Comparison of ENCODE assay signal across 9 mouse cellular contexts in the genomic region with DNA sequence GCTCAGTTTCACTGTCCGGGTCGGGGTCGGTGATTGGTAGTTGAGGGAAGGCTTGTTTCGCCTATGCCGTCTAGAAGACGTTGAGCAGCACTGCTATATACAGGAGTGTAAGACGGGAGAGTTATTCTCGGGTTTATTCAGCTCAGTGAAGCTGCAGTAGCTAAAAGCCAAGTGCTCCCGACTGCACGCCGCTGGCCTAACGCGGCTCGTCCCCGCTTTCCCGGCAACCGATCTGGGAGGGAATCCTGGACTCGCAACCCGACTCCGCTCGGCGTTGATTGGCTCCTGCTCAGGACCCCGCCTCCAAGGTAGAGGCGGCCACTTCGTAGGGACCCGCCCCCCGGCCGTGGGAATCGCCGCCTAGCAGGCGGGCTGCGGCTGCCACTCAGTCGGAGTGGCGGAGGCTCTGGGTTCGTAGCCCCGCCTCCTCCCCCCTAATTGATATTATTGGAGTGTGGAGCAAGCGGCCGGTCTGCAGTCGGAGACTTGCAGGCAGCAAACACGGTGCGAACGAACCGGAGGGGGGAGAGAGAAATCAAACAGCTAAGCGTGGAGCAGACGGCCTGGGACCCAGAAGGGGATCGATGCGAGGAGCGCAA. TPM values are rescaled to one million over a fixed set of nuclear protein-coding genes. Genes with fewer than 3 reads are reported as not detected.
A peak's percentile ranks its signal among the peaks of the same experiment; 100 is the strongest.
DNase-seq lines count a peak whose midpoint lies in the region; ATAC-seq and TF ChIP-seq lines count a peak whose summit lies in the region.
"Had no signal": no experiment of that assay in that cellular context is flagged by ENCODE, and none has a peak within 500 bp of the region (broad histone marks: within the 10 kb centered on the region; RNA-seq: fewer than 3 reads in every experiment).

Gene Epha7, plus strand, starts transcription at position 441 of the 599 bp plus-strand sequence.

- H3K9ac ChIP-seq in lung, embryonic 15.5 days, result peak within 1 kb of the TSS; percentile 70

- no peaks in the 10 kb centered on the region for H3K36me3 ChIP-seq in lung, embryonic 15.5 days
- no peaks in the 10 kb centered on the region for H3K36me3 ChIP-seq in thymus, adult 2 months (ENCODE audit: control insufficient read depth, insufficient read depth, low read length)

- peak within 1 kb of the TSS; percentile 92 for H3K27ac ChIP-seq in lung, embryonic 15.5 days
- H3K27ac ChIP-seq in thymus, adult 2 months (ENCODE audit: control insufficient read depth, insufficient read depth, low read length), result no peak within 1 kb of the TSS

- peak within 1 kb of the TSS; percentile 79 for H3K4me2 ChIP-seq in lung, embryonic 15.5 days

- no peaks in the 10 kb centered on the region for H3K4me1 ChIP-seq in lung, embryonic 15.5 days
- 0 out of 2 replicates have a peak, but pooled peaks cover 5% of the 10 kb centered on the region for H3K4me1 ChIP-seq in thymus, adult 2 months (replicated peaks; ENCODE audit: control insufficient read depth, insufficient read depth, low read length)

- no peak for TF ChIP-seq POLR2A in thymus, adult 2 months (IDR thresholded peaks at IDR 0.05; ENCODE audit: control insufficient read depth, extremely low read depth, insufficient read depth, low read length, poor library complexity)

- no peak for TF ChIP-seq CTCF in thymus, adult 2 months (IDR thresholded peaks at IDR 0.05; ENCODE audit: borderline replicate concordance, control insufficient read depth, extremely low read depth, insufficient read depth, low read length, poor library complexity)

- H3K4me3 ChIP-seq in lung, embryonic 15.5 days, result peak within 1 kb of the TSS; percentile 72
- H3K4me3 ChIP-seq in thymus, adult 2 months (ENCODE audit: control insufficient read depth, insufficient read depth, low read length), result peak within 1 kb of the TSS; percentile 33

- H3K27me3 ChIP-seq in lung, embryonic 15.5 days, result no peaks in the 10 kb centered on the region
- peaks cover 8% of the 10 kb centered on the region; the same call in 1 of the 2 replicates for H3K27me3 ChIP-seq in thymus, adult 2 months (ENCODE audit: control insufficient read depth, insufficient read depth, low read length)

- H3K9me3 ChIP-seq in lung, embryonic 15.5 days, result no peaks in the 10 kb centered on the region

- WGBS in lung, embryonic 15.5 days, result under 1% methylated on average over 48 of the region's 48 CpGs
- under 1% methylated on average over 48 of the region's 48 CpGs for WGBS in thymus, adult 2 months

- peak; percentile 88 for ATAC-seq in frontal cortex, adult (ENCODE audit: low TSS enrichment)
- peak; percentile 93 to 95 for ATAC-seq in hematopoietic stem cell, adult 5-6 weeks (replicated peaks in 1 of 2; ENCODE audit: insufficient read depth in 1 of 2, low FRiP score in 2 of 2, low TSS enrichment in 1 of 2, low read depth in 1 of 2, poor library complexity in 2 of 2, severe bottlenecking in 2 of 2)
- ATAC-seq in lung, embryonic 15.5 days (ENCODE audit: borderline replicate concordance, extremely low read depth, low FRiP score, low TSS enrichment), result peak; percentile 97

- DNase-seq in Muller cell, postnatal 12 days (ENCODE audit: inconsistent ontology term), result peak; percentile 99
- DNase-seq in cerebellum, adult 9-11 months, result peak; percentile 98
- peak; percentile 64 for DNase-seq in layer of hippocampus, adult 9-10 months (ENCODE audit: low spot score)
- DNase-seq in ovary, adult 18-20 months (ENCODE audit: low spot score), result peak; percentile 96
- peak; percentile 54 for DNase-seq in thymus, adult 2 months

RNA-seq across cellular contexts. Expression of gene Epha7, which starts in this region (rescaled TPM):
- total RNA-seq in hematopoietic stem cell, adult 5-6 weeks (2017), result 11.4 and 13.5 TPM in 2 replicates
- polyA plus RNA-seq in lung, embryonic 15.5 days (2015; fragmentation: Nextera tagmentation; extraction: Ambion mirVana), result 40.0 and 47.0 TPM in 2 replicates
- 0.16 and 0.18 TPM in 2 replicates for polyA plus RNA-seq in thymus, adult 2 months (2012; rRNA removed)
- total RNA-seq: MEL had no signal

Comparison
In these comparisons a context has a peak if more than half of its experiments do, and no peak if none do; other contexts are left out.
1. RNA of gene Epha7 (polyA plus RNA-seq): 40.0 to 47.0 TPM in lung, embryonic 15.5 days; 0.16 to 0.18 TPM in thymus, adult 2 months; every median in the first group is over 10 times any median in the second.
2. Peak in DNase-seq and H3K4me3 ChIP-seq in thymus, adult 2 months; RNA of the gene not detected or under 1 TPM.
3. Peak in every context shown above with its lines, with median percentiles within 50 percentile points of each other: DNase-seq and ATAC-seq.